Mouse (Mus musculus) kidney, postnatal 14 days (tissue): Measurements from ENCODE around the gene Ly6g5b.
A peak's percentile ranks its signal among the peaks of the same experiment; 100 is the strongest.

Experiments
- DNase-seq: peaks from one replicate; pipeline ENCODE4 v3.0.0; 2022; ENCODE audit warnings: mixed read lengths

Ly6g5b gene

GRCm38 (mm10) chr17:35077786-35078233, 37.4 kb downstream of the Ly6g5b start, which contains the start of gene Ly6g6d:
Gene Ly6g6d (minus strand): TSS chr17:35078065.
- DNase-seq = peak; percentile 80

- no peak for DNase-seq
Observed at GRCm38 (mm10) chr17:35077285-35077684, 37.9 kb downstream of the Ly6g5b start.

- no peak for DNase-seq
Observed at GRCm38 (mm10) chr17:35076507-35077176, 38.6 kb downstream of the Ly6g5b start, which contains the start of gene Ly6g6e. Gene Ly6g6e (plus strand): TSS chr17:35076902.

GRCm38 (mm10) chr17:35074097-35074496, 41.1 kb downstream of the Ly6g5b start:
- no peak for DNase-seq

- DNase-seq = no peak
Observed at GRCm38 (mm10) chr17:35071454-35071853, 43.8 kb downstream of the Ly6g5b start.

GRCm38 (mm10) chr17:35070556-35071229, 44.5 kb downstream of the Ly6g5b start:
- DNase-seq = no peak

GRCm38 (mm10) chr17:35068213-35068914, 46.9 kb downstream of the Ly6g5b start:
- no peak for DNase-seq

GRCm38 (mm10) chr17:35066084-35066483, 49.1 kb downstream of the Ly6g5b start, which contains the start of gene Mpig6b:
Gene Mpig6b (minus strand): TSS chr17:35066184.
- no peak for DNase-seq

GRCm38 (mm10) chr17:35064951-35065947, 50.0 kb downstream of the Ly6g5b start, which contains the start of gene Ly6g6c:
Gene Ly6g6c (plus strand): TSS chr17:35065388.
- DNase-seq = peak; percentile 84

- DNase-seq = peak; percentile 20
Observed at GRCm38 (mm10) chr17:35064378-35064877, 50.8 kb downstream of the Ly6g5b start.
